Mouse (Mus musculus): ENCODE results near the gene Igfbp6. TPM values are rescaled to one million over a fixed set of nuclear protein-coding genes. Genes with fewer than 3 reads are reported as not detected.
"Not testable (repeated sequence)": the region's sequence is repeated elsewhere in the genome, so short reads cannot be mapped to it uniquely, and the experiment has no call there.

The Igfbp6 gene
- total RNA-seq, 4 experiments from 2014 or later: 42.4 to 49.5 (median 45.5) TPM

DNA sequence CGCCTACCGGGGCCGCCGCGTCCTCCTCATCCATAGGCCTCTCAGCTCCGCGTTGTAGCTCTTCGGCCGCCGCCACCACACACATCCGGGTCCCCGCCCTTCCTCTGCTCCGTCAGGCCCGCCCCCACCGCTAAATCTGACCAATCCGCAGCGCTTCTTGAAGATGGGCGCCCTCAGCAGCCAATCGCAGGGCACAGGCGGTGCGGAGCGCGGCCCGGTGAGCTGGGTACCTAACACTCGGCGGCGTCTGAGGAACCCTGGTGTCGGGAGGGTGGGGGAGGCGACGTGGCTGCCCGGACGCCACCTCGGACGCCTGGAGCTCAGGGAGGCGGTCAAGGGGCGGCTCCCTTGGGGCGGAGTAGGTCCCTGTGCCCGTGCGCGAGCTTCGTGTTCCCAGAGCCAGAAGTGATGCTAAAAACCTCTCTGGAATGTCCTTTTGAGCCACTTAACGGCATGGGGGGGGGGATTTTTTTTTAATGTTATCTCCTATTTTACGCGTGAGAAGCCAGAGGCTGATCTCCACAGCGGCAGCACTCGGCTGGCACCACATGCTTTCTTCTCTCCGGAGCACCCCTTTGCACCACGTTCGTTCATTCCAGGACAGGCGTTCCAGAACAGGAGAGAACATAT, 7.9 kb upstream of the Igfbp6 start, which contains the start of gene Spryd3:
Gene Spryd3 (minus strand): TSS at position 106 of the 630 bp plus-strand sequence.
- DNase-seq (ENCODE audit: low spot score in 2 of 2): peak; percentile 95 to 98

GRCm38 (mm10) chr15:102141120-102141519, 3.0 kb upstream of the Igfbp6 start:
- no peak for DNase-seq (ENCODE audit: low spot score in 2 of 2)

DNA sequence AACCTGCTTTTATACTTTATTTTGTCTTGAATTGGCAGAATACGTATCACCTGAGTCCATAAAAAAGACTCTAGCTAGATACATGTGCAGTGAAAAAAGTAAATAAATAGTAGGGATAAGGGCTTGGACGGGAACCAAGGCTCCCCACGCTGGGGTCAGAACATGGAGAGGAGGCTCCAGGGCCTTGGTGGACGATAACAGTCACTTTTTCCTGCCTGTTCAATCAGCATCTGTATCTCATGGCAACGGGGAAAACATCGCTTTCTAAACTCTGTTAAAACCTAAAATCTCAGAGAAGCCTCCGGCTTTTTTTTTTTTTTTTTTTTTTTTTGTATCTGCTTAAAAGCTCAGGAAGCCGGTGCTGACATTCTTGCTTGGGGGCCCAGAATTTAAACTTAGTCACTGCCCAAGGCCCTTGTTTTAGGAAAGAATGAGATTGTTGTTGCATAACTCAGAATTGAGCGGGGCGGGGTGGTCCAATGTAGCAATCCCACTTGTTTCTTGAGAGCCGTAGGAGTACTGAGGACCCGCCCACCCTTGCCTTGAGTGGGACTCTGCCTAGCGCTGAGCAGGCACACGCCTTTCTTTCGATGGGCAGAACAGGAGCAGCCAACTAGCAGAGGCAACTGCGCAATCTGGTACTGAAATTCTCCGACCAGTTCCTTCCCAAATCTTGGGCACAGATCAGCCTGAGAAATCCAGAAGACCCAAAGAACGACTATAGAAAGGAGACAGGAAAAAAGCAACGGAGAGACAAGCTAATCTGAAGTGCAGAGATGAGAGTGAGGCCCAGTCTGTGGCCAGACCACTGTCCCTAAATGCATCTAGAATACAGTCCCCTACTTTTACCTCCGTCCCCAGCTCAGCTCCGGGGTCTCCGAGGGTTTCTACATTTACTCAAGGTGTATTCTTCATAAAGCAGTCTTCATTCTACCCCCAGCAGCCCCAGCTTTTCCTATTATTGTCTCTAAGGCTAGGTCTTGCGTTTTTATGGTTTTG, 949 bp upstream of the Igfbp6 start:
- DNase-seq (ENCODE audit: low spot score in 2 of 2): peak in 1 of 2 experiments; percentile 63

- DNase-seq (ENCODE audit: low spot score in 2 of 2): no peak
Observed at GRCm38 (mm10) chr15:102144726-102145125, 564 bp downstream of the Igfbp6 start.

DNA sequence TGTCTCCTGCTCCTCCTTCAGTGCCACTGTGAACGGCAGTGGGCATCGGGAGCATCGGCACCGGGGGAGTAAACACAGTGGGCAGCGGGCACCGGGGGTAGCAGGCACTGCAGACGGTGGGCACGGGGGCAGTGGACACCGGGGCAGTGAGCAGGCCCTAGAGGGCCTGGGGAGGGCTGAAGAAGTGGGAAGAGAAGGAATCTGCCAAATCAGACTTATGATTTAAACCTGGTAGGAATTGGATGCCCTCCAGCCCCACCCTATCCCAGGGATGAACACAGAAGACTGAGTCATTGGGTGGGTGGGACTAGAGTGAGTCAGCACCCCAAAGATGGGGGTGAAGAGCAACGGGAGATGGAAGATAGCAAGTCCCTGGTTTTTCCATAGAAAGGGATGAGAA, 1.2 kb downstream of the Igfbp6 start:
- peak in 1 of 2 experiments; percentile 70 for DNase-seq (ENCODE audit: low spot score in 2 of 2)

GRCm38 (mm10) chr15:102146089-102146488, 1.9 kb downstream of the Igfbp6 start:
- DNase-seq (ENCODE audit: low spot score in 2 of 2): no peak

GRCm38 (mm10) chr15:102146882-102147281, 2.7 kb downstream of the Igfbp6 start:
- DNase-seq (ENCODE audit: low spot score in 2 of 2): no peak

DNA sequence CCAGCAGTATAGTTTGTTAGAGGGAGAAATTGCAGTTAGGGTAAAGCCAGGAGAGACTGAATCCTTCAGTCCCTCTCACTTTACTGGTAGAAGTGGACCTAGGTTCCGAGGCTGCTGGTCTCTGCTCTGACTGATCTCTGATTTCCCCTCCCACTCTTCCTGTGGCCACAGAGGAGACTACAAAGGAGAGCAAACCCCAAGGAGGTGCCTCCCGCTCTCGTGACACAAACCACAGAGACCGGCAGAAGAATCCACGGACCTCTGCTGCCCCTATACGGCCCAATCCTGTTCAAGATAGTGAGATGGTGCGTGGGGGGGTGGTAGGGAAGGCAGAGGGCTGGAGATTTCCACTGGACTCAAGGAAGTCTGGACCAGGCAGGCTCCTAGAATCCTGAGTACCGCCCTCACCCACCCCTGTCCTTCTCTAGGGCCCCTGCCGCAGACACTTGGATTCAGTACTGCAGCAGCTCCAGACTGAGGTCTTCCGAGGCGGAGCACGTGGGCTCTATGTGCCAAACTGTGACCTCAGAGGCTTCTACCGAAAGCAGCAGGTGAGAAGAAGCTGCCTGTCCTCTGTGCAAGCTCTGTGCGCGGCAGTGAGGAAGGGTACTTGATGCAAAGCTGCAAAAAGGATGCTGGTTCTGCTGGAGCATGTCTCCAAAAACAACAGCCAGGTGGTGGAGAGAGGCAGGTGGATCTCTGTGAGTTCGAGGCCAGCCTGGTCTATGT, 3.7 kb downstream of the Igfbp6 start:
- DNase-seq (ENCODE audit: low spot score in 2 of 2): no peak

- no peak for DNase-seq (ENCODE audit: low spot score in 2 of 2)
Observed at GRCm38 (mm10) chr15:102149561-102149960, 5.4 kb downstream of the Igfbp6 start.

GRCm38 (mm10) chr15:102150301-102151135, 6.4 kb downstream of the Igfbp6 start, which contains the start of gene Soat2:
Soat2 (plus strand) TSS chr15:102150526.
- no peak for DNase-seq (ENCODE audit: low spot score in 2 of 2)

GRCm38 (mm10) chr15:102152646-102153045, 8.5 kb downstream of the Igfbp6 start:
- no peak for DNase-seq (ENCODE audit: low spot score in 2 of 2)

- not testable (repeated sequence) for DNase-seq (ENCODE audit: low spot score in 2 of 2)
Observed at GRCm38 (mm10) chr15:102155006-102155405, 10.8 kb downstream of the Igfbp6 start.

DNA sequence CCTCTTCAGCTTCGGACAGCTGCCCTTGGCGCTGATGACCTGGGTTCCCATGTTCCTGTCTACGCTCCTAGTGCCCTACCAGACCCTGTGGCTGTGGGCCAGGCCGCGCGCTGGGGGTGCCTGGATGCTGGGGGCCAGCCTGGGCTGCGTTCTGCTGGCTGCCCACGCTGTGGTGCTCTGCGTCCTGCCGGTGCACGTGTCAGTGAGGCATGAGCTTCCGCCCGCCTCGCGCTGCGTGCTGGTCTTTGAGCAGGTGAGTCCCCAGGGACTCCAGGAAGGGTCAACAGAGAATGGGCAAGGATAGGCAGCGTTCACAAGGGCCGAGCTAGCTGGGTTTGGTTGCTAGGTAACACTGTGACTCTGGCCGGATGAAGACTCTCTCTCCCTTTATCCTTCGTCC, 12.7 kb downstream of the Igfbp6 start:
- no peak for DNase-seq (ENCODE audit: low spot score in 2 of 2)

DNA sequence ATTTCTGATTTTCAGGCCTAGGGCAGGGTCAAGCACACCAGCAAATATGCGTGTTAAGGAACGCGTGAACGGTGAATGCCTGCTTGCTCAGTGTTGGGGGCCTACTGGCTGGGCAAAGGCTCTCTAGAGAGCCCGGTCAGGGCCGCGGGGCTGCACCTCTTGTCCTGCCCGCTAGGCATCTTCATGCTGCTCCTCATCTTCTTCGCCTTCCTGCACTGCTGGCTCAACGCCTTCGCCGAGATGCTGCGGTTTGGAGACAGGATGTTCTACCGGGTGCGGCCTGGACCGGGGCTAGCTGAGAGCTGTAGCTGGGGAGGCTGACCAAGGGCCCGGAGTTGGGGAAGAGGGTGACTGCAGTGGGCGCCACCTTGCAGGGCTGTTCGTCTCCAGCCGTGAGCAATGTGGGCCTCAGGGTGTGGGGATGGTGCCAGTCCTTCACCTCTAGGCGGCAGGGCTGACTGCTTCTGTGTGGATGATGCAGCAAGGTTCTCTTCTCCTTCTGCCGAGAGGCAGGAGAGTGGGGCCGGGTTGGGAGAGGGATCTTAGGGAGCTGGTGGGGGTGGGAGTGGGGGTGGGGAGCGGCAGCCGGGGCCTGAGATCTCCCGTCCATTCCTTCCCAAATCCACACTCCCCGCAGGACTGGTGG, 16.4 kb downstream of the Igfbp6 start:
- no peak for DNase-seq (ENCODE audit: low spot score in 2 of 2)

DNA sequence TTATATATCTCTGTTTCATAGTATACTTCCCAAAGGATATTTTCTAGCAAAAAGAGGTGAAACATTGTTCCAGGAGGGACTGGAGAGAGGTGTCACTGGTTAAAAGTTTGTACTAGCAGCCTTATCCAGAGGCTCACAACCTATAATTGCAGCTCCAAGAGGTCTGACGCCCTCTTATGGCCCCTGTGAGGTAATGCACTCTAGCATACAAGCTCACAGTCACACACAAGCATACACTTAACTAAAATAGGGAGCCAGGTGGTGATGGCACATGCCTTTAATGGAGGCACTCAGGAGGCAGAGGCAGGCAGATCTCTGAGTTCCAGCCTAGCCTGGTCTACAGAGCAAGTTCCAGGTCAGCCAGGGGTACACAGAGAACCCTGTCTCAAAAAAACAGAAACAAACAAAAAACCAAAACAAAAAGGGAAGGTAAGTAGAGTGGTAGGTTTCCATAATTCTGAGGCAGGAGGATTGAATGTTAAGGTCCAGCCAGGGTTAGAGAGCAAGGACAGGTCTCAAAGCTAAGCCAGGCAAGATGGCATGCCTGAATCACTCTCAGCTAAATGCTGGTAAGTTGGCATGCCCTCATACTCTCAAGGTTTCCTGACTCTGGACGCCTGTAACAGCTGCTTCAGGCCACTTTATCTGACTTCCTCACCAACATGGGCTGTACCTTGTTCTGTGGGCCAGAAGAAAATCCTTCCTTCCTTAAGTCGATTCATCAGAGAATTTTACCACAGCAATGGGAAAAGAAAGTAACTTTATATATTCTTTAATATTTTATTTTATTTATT, 19.9 kb downstream of the Igfbp6 start:
- DNase-seq (ENCODE audit: low spot score in 2 of 2): no peak

DNA sequence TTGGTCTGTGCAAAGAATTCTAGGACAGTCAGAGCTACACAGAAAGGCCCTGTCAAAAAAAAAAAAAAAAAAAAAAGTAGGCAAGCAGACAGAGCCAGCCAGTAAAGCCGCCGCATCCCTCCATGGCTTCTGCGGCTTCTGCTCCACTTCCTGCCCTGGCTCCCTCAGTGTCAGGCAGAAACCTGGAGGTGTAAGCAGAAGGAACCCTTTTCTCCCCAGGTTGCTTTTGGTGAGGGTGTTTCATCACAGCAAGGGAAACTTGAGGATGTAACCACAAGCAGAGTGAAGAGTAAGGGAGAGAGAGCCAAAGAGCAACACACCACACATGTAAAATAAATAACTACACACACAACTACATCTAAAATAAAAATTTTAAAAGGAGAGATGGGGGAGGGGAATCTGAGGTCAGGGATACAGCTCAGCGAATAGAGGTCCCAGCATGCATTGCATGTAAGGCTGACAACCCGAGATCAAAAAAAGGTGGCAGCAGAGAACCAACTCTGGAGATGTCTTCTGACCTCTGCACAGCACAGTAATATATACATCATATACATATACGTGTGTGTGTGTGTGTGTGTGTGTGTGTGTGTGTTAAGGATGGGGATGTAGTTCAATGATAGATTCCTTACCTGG, 21.4 kb downstream of the Igfbp6 start:
- no peak for DNase-seq (ENCODE audit: low spot score in 2 of 2)

DNA sequence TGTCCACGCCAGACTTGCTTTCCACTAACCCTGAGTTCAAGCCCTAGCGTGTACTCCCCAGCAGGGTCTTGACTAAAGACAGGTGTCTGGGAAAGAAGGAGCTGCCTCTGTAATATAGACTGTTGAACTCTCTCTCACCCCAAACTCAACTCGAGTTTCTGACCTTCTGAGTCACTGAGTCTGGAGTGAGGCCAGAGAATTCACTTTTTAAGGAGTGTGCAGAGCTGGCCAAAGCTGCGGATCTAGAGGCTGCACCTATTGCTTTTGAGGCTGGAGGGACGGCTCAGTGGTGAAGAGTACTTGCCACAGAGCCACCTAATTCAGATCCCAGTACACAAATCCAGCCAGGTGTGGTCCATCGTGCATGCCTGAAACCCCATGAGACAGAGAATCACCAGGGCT, 23.5 kb downstream of the Igfbp6 start:
- no peak for DNase-seq (ENCODE audit: low spot score in 2 of 2)

GRCm38 (mm10) chr15:102169064-102169463, 24.9 kb downstream of the Igfbp6 start:
- no peak for DNase-seq (ENCODE audit: low spot score in 2 of 2)

DNA sequence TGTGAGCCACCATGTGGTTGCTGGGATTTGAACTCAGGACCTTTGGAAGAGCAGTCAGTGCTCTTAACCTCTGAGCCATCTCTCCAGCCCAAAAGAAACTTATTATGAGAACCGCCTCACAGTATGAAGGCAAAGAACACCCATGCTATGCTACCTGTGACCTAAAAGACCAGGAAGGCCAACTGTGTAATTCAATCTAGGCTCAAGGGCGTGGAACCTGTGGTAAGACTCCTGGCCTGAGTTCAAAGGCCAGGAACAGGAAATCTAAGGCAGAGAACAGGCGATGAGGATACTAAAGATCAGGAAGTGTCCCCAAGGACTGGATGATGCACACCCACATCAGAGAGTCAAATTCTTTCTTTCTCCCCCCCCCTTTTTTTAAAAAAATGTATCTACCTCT, 29.4 kb downstream of the Igfbp6 start:
- DNase-seq (ENCODE audit: low spot score in 2 of 2): no peak

Measured in left cerebral cortex, adult 8-10 months (tissue).